Mouse (Mus musculus) fat pad, adult 2 months (tissue): Measurements from ENCODE around the gene Chmp6.

ENCODE experiments used
- DNase-seq: peaks from one replicate; pipeline ENCODE4 v3.0.0-alpha.2; 2011; ENCODE audit warnings: low read depth, low spot score; ENCODE audit errors: extremely low read depth

Gene Chmp6

GRCm38 (mm10) chr11:119936456-119936855 lies 23.2 kb downstream of the Chmp6 start:
- no peak for DNase-seq

DNA sequence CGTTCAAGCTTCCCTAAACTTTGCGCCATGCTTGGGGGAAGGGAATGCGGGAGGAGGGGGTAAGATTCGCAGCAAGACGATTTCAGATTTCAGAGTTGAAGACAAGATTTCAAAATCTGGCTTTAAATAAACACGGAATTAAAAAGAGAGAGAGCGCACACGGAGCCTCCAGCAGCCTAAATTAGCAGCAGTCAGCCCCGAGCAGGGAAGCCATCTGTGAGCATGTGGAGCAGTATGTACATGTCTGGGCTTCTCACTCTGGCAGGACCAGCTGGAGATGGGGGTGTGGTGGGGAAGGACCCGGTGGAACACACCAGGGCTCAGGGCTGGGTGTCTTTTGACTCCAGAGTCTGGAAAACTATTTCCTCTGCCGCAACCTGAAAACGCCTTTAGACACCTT lies 24.0 kb downstream of the Chmp6 start:
- DNase-seq = no peak

DNA sequence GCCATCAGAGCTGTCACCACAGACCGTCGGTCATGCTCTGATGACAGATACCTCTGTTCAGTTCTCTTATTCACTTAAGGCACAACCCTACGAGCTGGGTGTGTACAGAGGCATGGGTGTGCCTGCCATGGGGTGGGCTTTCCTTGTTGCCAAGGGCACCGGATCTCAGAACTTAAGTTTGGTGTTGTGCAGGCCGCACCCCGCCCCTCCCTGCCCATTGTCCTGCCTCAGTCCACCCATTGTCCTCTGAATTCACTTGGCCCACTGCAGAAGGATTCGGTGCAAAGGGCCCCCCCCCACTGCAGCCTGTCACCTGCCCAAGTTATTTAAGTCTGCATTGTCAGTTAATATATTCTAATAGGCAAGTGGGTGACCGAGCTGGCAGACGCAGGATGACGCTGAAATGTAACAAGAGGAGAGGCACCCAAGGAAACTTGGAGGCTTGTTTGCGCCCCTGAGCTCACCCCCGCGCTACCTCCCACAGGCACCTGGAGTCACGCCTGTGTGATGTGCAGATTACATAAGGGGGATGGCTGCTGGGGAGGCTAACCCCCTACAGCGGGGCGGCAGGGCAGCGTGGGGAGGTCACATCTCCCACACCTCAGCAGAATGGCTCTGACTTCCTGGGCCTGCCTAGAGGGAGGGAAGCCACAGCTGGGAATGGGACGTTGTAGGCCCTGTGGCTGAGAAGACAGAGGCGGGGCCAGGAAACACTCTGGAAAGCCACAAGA lies 24.7 kb downstream of the Chmp6 start:
- DNase-seq = no peak

- no peak for DNase-seq
Measured at GRCm38 (mm10) chr11:119939073-119939710, 26.0 kb downstream of the Chmp6 start.

- no peak for DNase-seq
Measured at GRCm38 (mm10) chr11:119939711-119940106, 26.5 kb downstream of the Chmp6 start.

GRCm38 (mm10) chr11:119940142-119940541 lies 26.9 kb downstream of the Chmp6 start:
- no peak for DNase-seq

DNA sequence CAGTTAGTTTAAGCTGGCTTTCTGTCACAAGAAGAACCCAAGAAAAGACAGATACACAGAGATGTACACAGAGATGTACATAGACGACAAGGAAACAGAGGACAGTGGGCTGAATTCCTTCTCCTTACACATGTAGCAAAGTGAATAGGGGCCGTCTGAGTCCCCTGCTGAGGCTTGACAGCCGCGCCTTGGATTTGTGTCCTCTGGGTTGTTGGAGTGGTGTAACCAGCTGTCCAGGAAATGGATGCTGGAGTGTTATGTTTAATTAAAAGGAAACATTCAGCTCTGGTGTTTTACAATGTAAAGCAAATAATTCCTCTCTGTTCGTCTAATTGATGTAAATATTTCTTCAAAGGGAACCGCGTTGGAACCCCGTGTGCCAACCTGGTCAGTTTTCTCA lies 28.6 kb downstream of the Chmp6 start:
- no peak for DNase-seq

DNA sequence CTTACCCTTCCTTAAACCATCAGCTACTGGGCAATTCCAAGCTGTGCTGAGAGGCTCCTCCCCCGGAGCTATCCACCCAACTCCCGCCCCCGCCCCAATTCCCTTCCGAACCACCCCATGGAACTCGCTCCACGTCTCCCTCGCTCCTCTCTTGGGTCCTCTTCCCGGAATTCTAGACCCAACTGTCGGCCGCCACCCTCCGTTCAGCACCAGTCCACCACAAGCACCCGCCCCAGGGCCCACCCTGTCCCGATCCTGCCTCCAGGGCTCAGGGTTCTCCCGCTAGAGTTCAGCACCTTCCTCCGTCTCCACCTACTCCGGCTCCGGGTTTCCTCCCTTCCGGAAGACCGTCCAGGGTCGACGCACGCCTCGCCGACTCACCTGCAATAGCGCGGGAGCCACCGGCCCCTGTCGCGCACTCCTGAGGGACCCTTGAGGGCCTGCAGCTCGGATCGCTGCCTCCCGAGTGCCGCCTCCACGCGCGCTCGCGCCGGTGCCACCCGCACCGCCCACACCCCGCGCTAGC lies 29.0 kb downstream of the Chmp6 start:
- DNase-seq = no peak

DNA sequence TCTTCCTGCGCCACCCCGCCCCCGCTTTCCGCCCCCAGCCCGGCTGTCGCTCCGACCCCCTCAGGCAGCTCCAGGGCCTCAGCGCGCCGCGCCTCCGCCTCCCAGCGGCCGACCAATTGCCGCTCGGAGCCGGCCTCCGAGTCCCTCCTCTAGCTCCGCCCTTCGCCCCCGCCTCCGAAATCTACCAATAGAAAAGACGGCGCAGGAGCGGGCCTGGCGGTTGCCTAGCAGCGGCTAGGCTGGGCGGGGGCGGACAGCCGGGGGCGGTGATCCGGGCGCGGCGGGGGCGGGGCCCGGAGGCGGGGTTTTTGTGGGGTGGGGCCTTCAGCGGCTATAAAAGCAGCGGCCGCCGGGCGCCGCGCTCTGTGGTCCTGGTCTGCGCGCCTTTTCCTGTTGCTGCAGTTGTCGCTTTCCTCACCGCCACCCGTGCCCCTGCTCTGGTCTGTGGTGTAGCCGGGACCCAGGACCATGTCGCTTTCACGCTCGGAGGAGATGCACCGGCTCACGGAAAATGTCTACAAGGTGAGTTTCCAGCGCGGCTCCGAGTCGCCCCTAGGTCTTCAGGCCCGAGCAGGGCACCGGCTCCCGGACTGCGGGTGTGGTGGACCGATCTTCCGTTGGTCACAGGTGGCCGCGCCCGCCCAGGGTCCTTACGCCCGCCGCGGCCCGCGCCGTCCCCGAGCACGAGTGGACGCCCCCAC lies 29.6 kb downstream of the Chmp6 start, which contains the start of gene Baiap2:
Gene Baiap2 (plus strand): TSS at position 37 of the 701 bp plus-strand sequence.
- no peak for DNase-seq

DNA sequence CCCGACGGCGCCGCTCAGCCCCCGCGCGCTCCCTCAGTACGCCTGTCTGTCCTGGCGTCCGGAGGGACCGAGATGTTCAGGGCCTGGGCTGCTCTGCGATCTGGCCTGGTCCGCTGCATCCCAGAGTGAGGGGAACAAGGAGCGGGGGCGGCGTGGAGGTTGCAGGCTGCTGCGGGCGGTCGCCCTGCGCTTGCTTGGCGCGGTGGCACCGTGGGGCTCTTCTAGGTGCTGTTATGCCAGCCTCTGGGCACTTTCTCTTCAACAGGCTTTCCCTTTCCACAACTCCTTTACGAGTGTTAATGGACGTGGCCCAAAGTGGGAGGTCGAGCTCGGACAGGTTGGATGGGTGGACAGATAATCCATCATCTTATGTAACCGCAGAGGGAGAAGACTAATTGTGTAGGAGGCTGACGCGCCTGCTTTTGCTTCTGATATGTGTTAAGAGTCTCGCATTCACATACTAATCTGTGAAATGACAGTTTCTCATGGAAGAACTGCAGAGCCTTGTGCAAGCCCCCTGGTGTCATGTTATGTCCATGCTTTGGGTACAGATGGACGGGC lies 30.3 kb downstream of the Chmp6 start:
- no peak for DNase-seq

- DNase-seq = peak; percentile 88
Measured at GRCm38 (mm10) chr11:119945343-119945742, 32.1 kb downstream of the Chmp6 start.

DNA sequence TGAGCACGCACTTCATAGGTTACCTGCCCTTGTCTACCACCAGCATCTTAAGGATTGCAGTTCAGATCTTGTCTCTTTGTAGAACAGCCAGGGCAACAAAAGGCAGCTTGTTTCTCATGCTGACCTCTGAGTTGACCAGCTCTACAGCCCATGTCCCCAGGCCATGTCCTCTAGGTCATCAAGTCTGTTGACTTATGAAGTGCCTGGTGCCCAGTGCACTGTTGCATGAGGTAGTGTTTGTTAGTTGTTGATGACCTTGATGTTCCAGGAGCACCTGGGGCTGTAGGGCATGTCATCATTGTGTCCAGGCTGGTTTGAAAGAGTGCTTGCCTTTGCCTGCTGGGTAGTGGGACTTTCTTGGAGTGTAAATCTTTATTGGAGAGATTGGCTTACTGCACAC lies 34.2 kb downstream of the Chmp6 start:
- no peak for DNase-seq

DNA sequence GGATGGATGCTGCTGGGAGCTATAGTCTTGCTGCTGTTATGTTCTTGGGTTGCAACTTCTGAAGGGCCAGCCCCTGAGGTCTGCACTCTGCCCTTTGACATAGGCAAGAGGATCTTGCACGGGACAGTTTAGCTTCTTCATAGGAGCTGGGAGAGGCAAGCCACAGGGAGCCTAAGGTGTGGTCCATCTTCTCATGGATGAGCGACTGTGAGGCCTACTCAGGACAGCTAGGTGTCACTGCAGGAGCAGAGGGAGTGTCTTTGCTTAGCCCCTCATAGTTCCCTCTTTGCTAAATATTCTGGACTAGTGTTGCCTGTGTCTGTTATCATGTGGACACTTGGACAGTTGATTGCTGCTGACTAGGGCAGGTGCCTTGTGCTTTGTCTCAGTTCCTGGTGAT lies 34.7 kb downstream of the Chmp6 start:
- no peak for DNase-seq

DNA sequence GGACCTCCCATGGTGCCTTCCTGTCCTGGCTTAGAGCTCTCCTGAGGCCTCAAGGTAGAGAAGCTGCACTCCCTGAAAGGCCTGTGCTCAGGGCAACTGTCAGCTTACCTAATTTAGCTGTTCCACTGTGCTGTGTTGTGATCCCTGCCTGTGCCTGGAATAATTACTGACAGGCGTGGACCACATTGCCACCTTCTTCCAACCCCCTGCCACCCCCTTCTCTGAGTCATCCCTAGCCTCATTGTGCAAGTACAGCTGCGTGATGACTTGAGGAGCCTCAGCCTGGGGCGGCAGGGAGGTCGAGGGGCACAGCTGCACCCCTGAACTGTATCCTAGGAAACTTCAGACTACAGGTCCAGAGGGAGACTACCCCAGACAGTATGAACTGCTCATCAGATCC lies 35.1 kb downstream of the Chmp6 start:
- no peak for DNase-seq

DNA sequence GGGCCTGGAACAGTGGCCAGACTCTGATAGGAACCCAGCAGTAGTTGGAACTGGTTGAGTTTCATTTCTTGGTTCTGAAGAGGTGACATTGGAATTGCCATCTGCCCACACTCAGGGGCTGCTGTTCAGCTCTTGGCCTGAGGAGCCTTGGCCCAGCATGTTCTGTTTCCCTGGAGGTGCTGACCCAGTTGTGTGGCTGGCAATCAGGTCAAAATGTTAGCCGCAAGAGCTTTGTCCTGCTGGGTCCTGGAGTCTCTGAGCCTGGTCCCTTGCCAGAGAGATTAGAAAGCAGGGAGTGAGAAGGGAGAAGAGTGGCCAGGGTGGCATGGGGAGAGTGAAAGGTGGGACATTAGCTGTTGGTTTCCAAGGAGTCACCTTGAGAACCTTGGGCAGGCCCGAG lies 35.6 kb downstream of the Chmp6 start:
- DNase-seq = no peak

DNA sequence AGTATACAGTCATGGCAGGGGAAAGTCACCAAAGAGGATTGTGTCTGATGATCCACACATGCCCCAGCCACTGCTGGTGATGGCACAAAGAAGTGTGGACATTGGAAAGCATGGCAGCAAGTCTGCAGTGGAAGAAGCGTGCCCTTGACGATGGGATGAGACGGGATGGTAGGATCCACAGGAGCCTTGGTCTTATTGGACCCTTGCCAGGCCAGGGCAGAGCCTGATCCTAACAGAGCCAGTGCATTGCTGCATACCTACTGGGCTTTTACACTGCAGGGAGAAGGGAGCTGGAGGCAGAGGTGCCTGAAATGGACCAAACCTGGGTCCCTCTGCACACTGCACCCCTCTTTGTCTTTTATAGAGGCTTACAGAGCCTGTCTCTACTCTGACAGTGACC lies 37.3 kb downstream of the Chmp6 start:
- no peak for DNase-seq

DNA sequence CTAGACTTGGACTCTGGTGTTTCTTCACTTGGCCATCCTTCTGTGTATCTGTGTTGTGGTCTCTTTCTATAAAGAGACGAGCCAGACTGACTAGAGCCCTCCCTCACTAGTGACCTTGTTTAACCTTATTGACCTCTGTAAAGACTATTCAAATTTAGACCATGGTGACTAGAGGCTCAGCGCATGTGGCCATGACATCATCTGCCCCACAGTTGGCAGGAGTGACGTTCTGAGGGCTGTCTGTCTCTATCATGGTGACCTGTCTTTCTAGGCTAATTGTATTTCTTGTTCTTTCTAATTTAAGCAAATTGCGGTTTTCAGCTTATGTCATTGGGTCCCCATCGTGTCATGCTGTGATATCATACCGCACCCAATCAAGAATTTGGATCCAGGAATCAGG lies 38.1 kb downstream of the Chmp6 start:
- DNase-seq = no peak

GRCm38 (mm10) chr11:119952429-119953224 lies 39.4 kb downstream of the Chmp6 start:
- no peak for DNase-seq

DNA sequence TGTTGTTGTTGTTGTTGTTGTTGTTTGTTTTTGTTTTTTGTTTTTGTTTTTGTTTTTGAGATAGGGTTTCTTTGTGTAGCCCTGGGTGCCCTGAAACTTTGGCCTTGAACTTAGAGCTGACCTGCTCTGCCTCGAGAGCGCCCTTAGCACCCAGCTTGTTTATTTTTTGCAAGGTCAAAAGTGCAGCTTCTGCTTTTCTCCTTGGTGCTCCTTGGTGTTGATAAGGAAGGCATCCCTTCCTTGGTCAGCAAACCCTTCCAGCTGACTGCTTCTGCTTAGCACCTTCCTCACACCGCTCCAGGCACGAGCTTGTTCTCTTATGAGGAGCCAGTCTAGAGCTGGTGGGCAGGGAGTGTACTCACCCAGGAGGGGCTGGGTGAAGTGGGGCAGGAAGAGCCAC lies 41.0 kb downstream of the Chmp6 start:
- no peak for DNase-seq

DNA sequence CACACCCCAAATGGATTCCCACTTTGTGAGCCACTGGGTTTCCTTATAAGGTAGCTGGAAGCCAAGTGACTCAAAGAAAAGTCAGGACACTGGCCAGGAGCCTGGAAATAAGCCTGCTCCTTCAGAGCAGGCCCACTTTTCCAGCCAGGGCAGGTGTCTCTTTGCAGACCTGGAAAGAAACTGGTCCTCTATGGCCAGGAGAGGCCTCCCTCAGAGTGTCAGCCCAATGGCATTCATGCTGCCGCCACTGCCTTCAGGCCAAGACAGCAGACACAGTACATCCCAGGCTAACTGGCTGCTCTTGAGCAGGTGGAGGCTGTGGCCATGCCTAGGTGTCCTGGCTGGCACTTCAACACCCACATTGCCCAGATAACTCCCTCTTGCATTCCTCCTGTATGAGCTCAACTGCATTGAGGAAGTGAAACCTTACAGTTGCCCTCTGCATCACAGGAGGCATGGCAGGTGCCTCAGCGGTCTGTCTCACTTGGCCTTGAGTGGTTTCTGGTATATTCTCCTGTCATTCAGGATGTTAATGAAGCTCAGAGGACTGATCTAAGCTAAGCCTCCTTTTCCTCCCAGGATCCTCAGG lies 41.6 kb downstream of the Chmp6 start:
- DNase-seq = no peak
